Mouse (Mus musculus) liver, embryonic 11.5 days (tissue): Measurements from ENCODE around the gene Wdr5. TPM values are rescaled to one million over a fixed set of nuclear protein-coding genes. Genes with fewer than 3 reads are reported as not detected.

Experiments
- ATAC-seq: fragments of 200-750 bp; cut with Nextera tagmentation; replicated peaks from 2 replicates; pipeline ENCODE4 v1.8.0; 2017; ENCODE audit warnings: moderate number of reproducible peaks, mild to moderate bottlenecking, moderate TSS enrichment, moderate library complexity; ENCODE audit not compliant: low FRiP score
- DNase-seq: peaks from one replicate; pipeline ENCODE4 v3.0.0-alpha.2; 2017; ENCODE audit warnings: low spot score
- H3K27ac ChIP-seq: fragments of 300-500 bp; sonication (generic); 2 replicates; pipeline ENCODE4 v1.5.1; 2014; ENCODE audit warnings: mild to moderate bottlenecking, low read depth, low read length, control low read depth
- H3K27me3 ChIP-seq: fragments of 300-500 bp; sonication (generic); replicated peaks from 2 replicates; pipeline ENCODE4 v1.6.1; 2014; ENCODE audit warnings: low read length, mixed read lengths; ENCODE audit not compliant: control insufficient read depth, insufficient read depth
- H3K36me3 ChIP-seq: fragments of 300-500 bp; sonication (generic); 2 replicates; pipeline ENCODE4 v1.6.1; 2014; ENCODE audit warnings: mild to moderate bottlenecking, low read length, moderate library complexity, mixed read lengths; ENCODE audit not compliant: control insufficient read depth, insufficient read depth
- H3K4me1 ChIP-seq: fragments of 300-500 bp; sonication (generic); replicated peaks from 2 replicates; pipeline ENCODE4 v1.6.1; 2014; ENCODE audit warnings: low read length, mixed read lengths; ENCODE audit not compliant: control insufficient read depth, insufficient read depth
- H3K4me2 ChIP-seq: fragments of 300-500 bp; sonication (generic); 2 replicates; pipeline ENCODE4 v1.6.1; 2014; ENCODE audit warnings: mild to moderate bottlenecking, control low read depth, moderate library complexity
- H3K4me3 ChIP-seq: fragments of 300-500 bp; sonication (generic); 2 replicates; pipeline ENCODE4 v1.5.1; 2014; ENCODE audit warnings: low read depth, low read length, control low read depth
- H3K9ac ChIP-seq: fragments of 300-500 bp; sonication (generic); 2 replicates; pipeline ENCODE4 v1.6.1; 2014; ENCODE audit warnings: low read depth, low read length, control low read depth
- H3K9me3 ChIP-seq: fragments of 300-500 bp; sonication (generic); 2 replicates; pipeline ENCODE4 v1.6.1; 2016; ENCODE audit warnings: low read length, inconsistent platforms, mixed read lengths; ENCODE audit not compliant: control insufficient read depth
- WGBS: fragments of 180-500 bp; shearing (Covaris S2); extraction: QIAGEN DNeasy Blood & Tissue Kit; methylation state at CpG from one replicate; pipeline ENCODE4 v1.1.7; 2014; 5-methylcytosine and 5-hydroxymethylcytosine counted together
- polyA plus RNA-seq: library from polyadenylated mRNA; unstranded; fragments of >200 nt; fragmentation: Nextera tagmentation; extraction: Ambion mirVana; gene quantifications from 2 replicates; pipeline ENCODE4 v1.2.1, GENCODE M21; 2014

Wdr5 gene
- 76.7 and 78.0 TPM in 2 replicates for polyA plus RNA-seq

- Histone ChIP-seq H3K27me3 (no peaks in the 10 kb centered on the region), H3K36me3 (peaks cover 11% of the 10 kb centered on the region), H3K9me3 (peaks cover 3% of the 10 kb centered on the region; the same call in 1 of the 2 replicates), H3K27ac (peak within 1 kb of the TSS; percentile 82), H3K4me2 (peak within 1 kb of the TSS; percentile 78), H3K4me1 (peaks cover 24% of the 10 kb centered on the region), H3K4me3 (peak within 1 kb of the TSS; percentile 93), H3K9ac (peak within 1 kb of the TSS; percentile 95)
- DNase-seq, result peak; percentile 99
- under 1% methylated on average over 57 of the region's 57 CpGs for WGBS
- ATAC-seq, result peak; percentile 88
These were observed at the start of gene Wdr5 for GRCm38 (mm10) chr2:27514639-27515328. TSS of gene Wdr5 (plus strand) at chr2:27515157.

GRCm38 (mm10) chr2:27469292-27469990 lies 45.5 kb upstream of the Wdr5 start:
- no peaks in the 10 kb centered on the region for H3K27me3 ChIP-seq
- no peaks in the 10 kb centered on the region for H3K9me3 ChIP-seq
- H3K4me1 ChIP-seq, result peaks cover 60% of the 10 kb centered on the region
- H3K27ac ChIP-seq, result peak overlapping the region; percentile 91
- no peak for ATAC-seq
- 67% methylated on average over 4 of the region's 4 CpGs for WGBS
- H3K4me3 ChIP-seq, result no peak overlapping the region
- peak overlapping the region; percentile 52 for H3K9ac ChIP-seq
- DNase-seq, result no peak
- peak overlapping the region; percentile 51 for H3K4me2 ChIP-seq
- H3K36me3 ChIP-seq, result peaks cover 5% of the 10 kb centered on the region

GRCm38 (mm10) chr2:27469991-27470355 lies 45.0 kb upstream of the Wdr5 start:
- Histone ChIP-seq H3K4me1 (peaks cover 60% of the 10 kb centered on the region), H3K27me3 (no peaks in the 10 kb centered on the region), H3K36me3 (peaks cover 5% of the 10 kb centered on the region), H3K9ac (peak overlapping the region; percentile 52), H3K4me2 (peak overlapping the region; percentile 51), H3K27ac (peak overlapping the region; percentile 91), H3K9me3 (no peaks in the 10 kb centered on the region), H3K4me3 (no peak overlapping the region)
- DNase-seq (no peak), ATAC-seq (no peak)
- 57% methylated on average over 3 of the region's 3 CpGs for WGBS

GRCm38 (mm10) chr2:27470535-27470934 lies 44.4 kb upstream of the Wdr5 start:
- Histone ChIP-seq H3K9me3 (no peaks in the 10 kb centered on the region), H3K4me3 (peak overlapping the region; percentile 18; the same call in 1 of the 2 replicates), H3K36me3 (peaks cover 4% of the 10 kb centered on the region), H3K27me3 (no peaks in the 10 kb centered on the region), H3K9ac (peak overlapping the region; percentile 59), H3K4me2 (peak overlapping the region; percentile 51), H3K4me1 (peaks cover 60% of the 10 kb centered on the region), H3K27ac (peak overlapping the region; percentile 91)
- 53% methylated on average over 2 of the region's 2 CpGs for WGBS
- peak; percentile 77 for ATAC-seq
- no peak for DNase-seq

- H3K36me3 ChIP-seq, result peaks cover 2% of the 10 kb centered on the region
- no peaks in the 10 kb centered on the region for H3K27me3 ChIP-seq
- peak overlapping the region; percentile 51 for H3K4me2 ChIP-seq
- DNase-seq, result no peak
- no peak for ATAC-seq
- peak overlapping the region; percentile 91 for H3K27ac ChIP-seq
- H3K4me3 ChIP-seq, result peak overlapping the region; percentile 18
- peaks cover 60% of the 10 kb centered on the region for H3K4me1 ChIP-seq
- H3K9ac ChIP-seq, result peak overlapping the region; percentile 59
- no peaks in the 10 kb centered on the region for H3K9me3 ChIP-seq
These were observed 43.8 kb upstream of the Wdr5 start for GRCm38 (mm10) chr2:27471170-27471584.

- H3K36me3 ChIP-seq, result peaks cover 2% of the 10 kb centered on the region; the same call in 1 of the 2 replicates
- H3K27ac ChIP-seq, result peak overlapping the region; percentile 6; the same call in 1 of the 2 replicates
- no peak for ATAC-seq
- H3K27me3 ChIP-seq, result no peaks in the 10 kb centered on the region
- peaks cover 64% of the 10 kb centered on the region for H3K4me1 ChIP-seq
- no peaks in the 10 kb centered on the region for H3K9me3 ChIP-seq
- H3K4me2 ChIP-seq, result peak overlapping the region; percentile 75
- 63% methylated on average over 7 of the region's 7 CpGs for WGBS
- H3K9ac ChIP-seq, result peak overlapping the region; percentile 15; the same call in 1 of the 2 replicates
- no peak for DNase-seq
- peak overlapping the region; percentile 94; the same call in 1 of the 2 replicates for H3K4me3 ChIP-seq
These were observed 41.7 kb upstream of the Wdr5 start for GRCm38 (mm10) chr2:27473061-27473765.

- peak overlapping the region; percentile 94 for H3K4me3 ChIP-seq
- no peak overlapping the region for H3K27ac ChIP-seq
- peaks cover 2% of the 10 kb centered on the region; the same call in 1 of the 2 replicates for H3K36me3 ChIP-seq
- WGBS, result 40% methylated on average over 4 of the region's 4 CpGs
- H3K9me3 ChIP-seq, result no peaks in the 10 kb centered on the region
- DNase-seq (no peak), ATAC-seq (no peak)
- H3K4me2 ChIP-seq, result peak overlapping the region; percentile 75
- peaks cover 59% of the 10 kb centered on the region for H3K4me1 ChIP-seq
- no peaks in the 10 kb centered on the region for H3K27me3 ChIP-seq
- peak overlapping the region; percentile 87 for H3K9ac ChIP-seq
These were observed 41.0 kb upstream of the Wdr5 start for GRCm38 (mm10) chr2:27473911-27474310.

GRCm38 (mm10) chr2:27474621-27475484 lies 40.1 kb upstream of the Wdr5 start:
- H3K4me1 ChIP-seq, result peaks cover 50% of the 10 kb centered on the region
- H3K27me3 ChIP-seq, result no peaks in the 10 kb centered on the region
- peak overlapping the region; percentile 87 for H3K9ac ChIP-seq
- ATAC-seq (peak; percentile 1), DNase-seq (peak; percentile 71)
- peak overlapping the region; percentile 89 for H3K27ac ChIP-seq
- peaks cover 2% of the 10 kb centered on the region; the same call in 1 of the 2 replicates for H3K36me3 ChIP-seq
- no peaks in the 10 kb centered on the region for H3K9me3 ChIP-seq
- H3K4me2 ChIP-seq, result peak overlapping the region; percentile 75
- peak overlapping the region; percentile 94 for H3K4me3 ChIP-seq
- under 1% methylated on average over 80 of the region's 84 CpGs for WGBS
